Mouse (Mus musculus) neural tube, embryonic 12.5 days (tissue): Measurements from ENCODE around the gene Gm49358. TPM values are rescaled to one million over a fixed set of nuclear protein-coding genes. Genes with fewer than 3 reads are reported as not detected.

Experiments used
- ATAC-seq: fragments of 200-750 bp; cut with Nextera tagmentation; 2 replicates; pipeline ENCODE4 v1.8.0; 2017; ENCODE audit warnings: low read depth, mild to moderate bottlenecking, moderate TSS enrichment, moderate library complexity; ENCODE audit not compliant: low FRiP score
- H3K27ac ChIP-seq: fragments of 300-500 bp; sonication (generic); 2 replicates; pipeline ENCODE4 v1.5.1; 2016
- H3K27me3 ChIP-seq: fragments of 300-500 bp; sonication (generic); replicated peaks from 2 replicates; pipeline ENCODE4 v1.6.1; 2016; ENCODE audit warnings: mild to moderate bottlenecking
- H3K36me3 ChIP-seq: fragments of 300-500 bp; sonication (generic); 2 replicates; pipeline ENCODE4 v1.6.1; 2016; ENCODE audit warnings: mild to moderate bottlenecking
- H3K4me1 ChIP-seq: fragments of 300-500 bp; sonication (generic); 2 replicates; pipeline ENCODE4 v1.6.1; 2016
- H3K4me2 ChIP-seq: fragments of 300-500 bp; sonication (generic); replicated peaks from 2 replicates; pipeline ENCODE4 v1.6.1; 2016; ENCODE audit warnings: mild to moderate bottlenecking
- H3K4me3 ChIP-seq: fragments of 300-500 bp; sonication (generic); 2 replicates; pipeline ENCODE4 v1.5.1; 2016
- H3K9ac ChIP-seq: fragments of 300-500 bp; sonication (generic); 2 replicates; pipeline ENCODE4 v1.6.1; 2016; ENCODE audit warnings: mild to moderate bottlenecking
- H3K9me3 ChIP-seq: fragments of 300-500 bp; sonication (generic); 2 replicates; pipeline ENCODE4 v1.6.1; 2016; ENCODE audit warnings: mild to moderate bottlenecking
- WGBS: fragments of 180-500 bp; shearing (Covaris S2); methylation state at CpG from one replicate; pipeline ENCODE4 v1.1.7; 2016; 5-methylcytosine and 5-hydroxymethylcytosine counted together
- polyA plus RNA-seq: library from polyadenylated mRNA; unstranded; fragments of >200 nt; fragmentation: Nextera tagmentation; extraction: Ambion mirVana; gene quantifications from 2 replicates; pipeline ENCODE4 v1.2.1, GENCODE M21; 2016

Gene Gm49358
- polyA plus RNA-seq, 1 experiment from 2014 or later, result not detected

DNA sequence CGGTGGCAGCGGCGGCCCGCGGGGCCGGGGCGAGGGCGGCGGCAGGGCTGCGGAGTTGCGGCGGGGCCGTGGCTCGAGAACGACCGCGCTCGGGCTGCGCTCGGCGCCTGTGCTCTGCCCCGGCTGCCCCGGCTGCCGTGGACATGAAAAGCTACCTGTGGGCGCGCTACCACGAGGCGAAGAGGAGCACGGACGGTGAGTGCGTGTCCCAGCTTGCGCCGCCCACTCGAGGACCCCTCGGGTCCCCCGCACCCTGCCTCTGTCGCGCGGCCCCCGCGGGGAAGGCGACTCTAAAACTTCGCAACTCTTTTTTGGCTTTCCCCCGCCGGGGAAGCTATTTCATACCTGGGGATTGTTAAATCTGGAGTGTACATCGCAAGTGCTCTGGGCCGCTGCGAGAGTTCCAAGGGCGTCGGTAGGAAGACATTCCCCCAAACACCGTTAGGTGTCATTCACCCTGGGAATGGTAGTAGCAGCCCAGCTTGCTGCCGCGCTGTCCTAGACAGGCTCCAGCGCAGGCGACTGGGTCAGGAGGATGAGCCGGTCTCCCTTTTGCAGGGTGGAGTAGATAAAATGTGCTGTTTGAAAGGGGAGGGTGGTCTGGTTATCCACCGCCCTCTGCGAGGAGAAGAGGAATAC is 15.5 kb downstream of the Gm49358 start:
- no peak overlapping the region for H3K27ac ChIP-seq
- under 1% methylated on average over 58 of the region's 58 CpGs for WGBS
- H3K9ac ChIP-seq, result peak overlapping the region; percentile 67
- no peaks in the 10 kb centered on the region for H3K36me3 ChIP-seq
- H3K27me3 ChIP-seq, result peaks cover 10% of the 10 kb centered on the region
- peaks cover 16% of the 10 kb centered on the region; the same call in 1 of the 2 replicates for H3K4me1 ChIP-seq
- H3K9me3 ChIP-seq, result no peaks in the 10 kb centered on the region
- H3K4me3 ChIP-seq, result peak overlapping the region; percentile 63
- H3K4me2 ChIP-seq, result peak overlapping the region; percentile 97
- ATAC-seq, result peak; percentile 58

DNA sequence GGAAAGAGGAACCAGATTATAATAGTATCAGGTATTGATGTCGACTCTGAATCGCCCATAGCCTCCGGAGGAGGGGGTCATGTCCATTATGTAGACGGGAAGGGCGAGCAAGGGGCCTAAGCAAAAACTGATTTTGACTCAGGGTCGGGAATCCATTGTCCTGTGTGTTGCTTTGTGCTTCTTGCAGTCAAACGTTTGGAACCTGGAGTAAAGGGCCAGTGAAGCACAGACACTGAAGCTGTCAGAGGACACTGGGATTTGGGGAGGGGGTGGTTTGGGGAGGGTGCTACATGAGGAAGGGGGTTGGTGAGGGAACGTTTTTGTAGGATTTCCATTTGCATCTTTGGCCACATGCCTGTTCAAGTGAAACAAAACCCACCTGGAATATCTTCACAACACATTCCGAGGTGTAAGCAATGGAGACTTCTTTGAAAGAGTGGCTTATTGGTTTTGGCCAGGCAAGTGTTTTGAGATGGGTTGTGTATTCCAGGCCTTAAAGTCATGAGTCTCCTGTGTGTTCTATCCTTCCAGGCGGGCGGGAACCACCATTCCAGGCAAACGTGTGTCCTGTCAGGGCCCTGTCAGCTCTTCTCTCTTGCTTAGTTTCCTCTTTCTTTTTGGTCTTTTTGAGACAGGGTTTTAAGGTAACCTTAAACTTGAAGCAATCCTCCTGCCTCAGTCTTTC is 16.2 kb downstream of the Gm49358 start:
- H3K9ac ChIP-seq, result peak overlapping the region; percentile 67; the same call in 1 of the 2 replicates
- H3K4me2 ChIP-seq, result peak overlapping the region; percentile 97
- H3K27me3 ChIP-seq, result peaks cover 10% of the 10 kb centered on the region
- peak overlapping the region; percentile 63 for H3K4me3 ChIP-seq
- no peaks in the 10 kb centered on the region for H3K9me3 ChIP-seq
- no peak overlapping the region for H3K27ac ChIP-seq
- 22% methylated on average over 12 of the region's 12 CpGs for WGBS
- peaks cover 16% of the 10 kb centered on the region; the same call in 1 of the 2 replicates for H3K4me1 ChIP-seq
- H3K36me3 ChIP-seq, result no peaks in the 10 kb centered on the region
- no peak for ATAC-seq

DNA sequence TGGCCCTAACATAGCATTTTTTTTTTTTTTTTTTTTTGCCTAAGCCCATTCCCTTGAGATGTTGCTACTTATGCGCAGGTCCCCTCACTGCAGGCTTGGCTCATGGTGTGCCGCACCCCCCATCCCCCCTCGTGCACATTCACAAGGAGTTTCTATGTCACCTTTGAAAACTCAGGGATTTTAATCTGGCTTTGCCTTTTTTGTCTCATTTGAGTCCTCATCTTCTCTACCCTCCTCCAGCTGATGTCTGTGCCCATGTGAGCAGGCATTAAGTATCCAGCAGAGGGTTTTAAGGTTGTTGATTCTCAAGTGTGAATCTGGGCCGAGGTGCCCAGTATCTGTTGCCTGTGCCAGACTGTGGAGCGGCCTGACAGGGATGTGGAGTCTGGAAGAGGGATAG is 17.9 kb downstream of the Gm49358 start:
- no peak for ATAC-seq
- Histone ChIP-seq H3K36me3 (no peaks in the 10 kb centered on the region), H3K4me3 (no peak overlapping the region), H3K27ac (no peak overlapping the region), H3K4me2 (no peak overlapping the region), H3K27me3 (peaks cover 10% of the 10 kb centered on the region), H3K4me1 (peaks cover 16% of the 10 kb centered on the region; the same call in 1 of the 2 replicates), H3K9ac (no peak overlapping the region), H3K9me3 (no peaks in the 10 kb centered on the region)
- 43% methylated on average over 5 of the region's 5 CpGs for WGBS

DNA sequence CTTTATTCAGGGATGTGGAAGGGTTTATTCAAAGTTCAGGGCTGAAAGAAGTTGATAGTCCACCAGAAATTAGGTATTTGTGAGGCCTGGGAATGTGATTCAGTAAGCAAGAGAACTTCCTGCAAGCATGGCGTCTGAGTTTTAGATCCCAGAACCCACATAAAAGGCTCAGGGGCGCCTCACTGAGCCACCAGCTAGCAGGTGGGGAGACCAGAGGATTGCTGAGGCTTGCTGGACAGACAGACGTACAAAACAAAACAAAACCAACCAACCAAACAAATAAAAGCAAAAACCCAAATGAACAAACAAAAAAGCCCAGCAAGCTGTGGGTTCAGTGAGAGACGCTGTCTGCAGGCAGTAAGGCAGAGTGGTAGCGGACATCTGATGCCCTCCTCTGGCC is 18.9 kb downstream of the Gm49358 start:
- Histone ChIP-seq H3K9me3 (no peaks in the 10 kb centered on the region), H3K4me2 (no peak overlapping the region), H3K9ac (no peak overlapping the region), H3K36me3 (no peaks in the 10 kb centered on the region), H3K4me3 (no peak overlapping the region), H3K27me3 (peaks cover 10% of the 10 kb centered on the region), H3K4me1 (peaks cover 15% of the 10 kb centered on the region; the same call in 1 of the 2 replicates), H3K27ac (no peak overlapping the region)
- ATAC-seq, result no peak
- 56% methylated on average over 5 of the region's 5 CpGs for WGBS

DNA sequence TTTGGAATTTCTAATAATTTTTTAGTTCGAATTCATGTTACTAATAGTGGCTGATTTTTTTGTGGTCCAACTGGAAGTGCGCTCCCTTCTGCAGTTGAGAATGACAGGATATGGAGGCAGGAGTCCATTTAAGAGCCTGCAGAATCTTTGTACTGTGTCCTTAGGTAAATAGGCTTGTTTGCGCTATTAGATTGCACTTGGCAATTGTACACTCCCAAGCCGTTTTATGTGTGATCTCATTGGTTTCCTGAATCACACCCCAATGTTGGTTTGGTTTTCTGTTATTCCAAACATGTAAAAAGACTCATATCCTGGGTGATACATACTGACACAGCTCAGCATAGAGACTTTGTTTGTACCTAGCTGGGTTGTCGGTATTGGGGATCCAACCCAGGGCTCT is 19.8 kb downstream of the Gm49358 start:
- no peak for ATAC-seq
- no peak overlapping the region for H3K4me3 ChIP-seq
- no peak overlapping the region for H3K9ac ChIP-seq
- H3K36me3 ChIP-seq, result no peaks in the 10 kb centered on the region
- no peak overlapping the region for H3K27ac ChIP-seq
- H3K9me3 ChIP-seq, result no peaks in the 10 kb centered on the region
- 83% methylated on average over 5 of the region's 5 CpGs for WGBS
- H3K4me1 ChIP-seq, result peaks cover 10% of the 10 kb centered on the region; the same call in 1 of the 2 replicates
- no peak overlapping the region for H3K4me2 ChIP-seq
- peaks cover 10% of the 10 kb centered on the region for H3K27me3 ChIP-seq

DNA sequence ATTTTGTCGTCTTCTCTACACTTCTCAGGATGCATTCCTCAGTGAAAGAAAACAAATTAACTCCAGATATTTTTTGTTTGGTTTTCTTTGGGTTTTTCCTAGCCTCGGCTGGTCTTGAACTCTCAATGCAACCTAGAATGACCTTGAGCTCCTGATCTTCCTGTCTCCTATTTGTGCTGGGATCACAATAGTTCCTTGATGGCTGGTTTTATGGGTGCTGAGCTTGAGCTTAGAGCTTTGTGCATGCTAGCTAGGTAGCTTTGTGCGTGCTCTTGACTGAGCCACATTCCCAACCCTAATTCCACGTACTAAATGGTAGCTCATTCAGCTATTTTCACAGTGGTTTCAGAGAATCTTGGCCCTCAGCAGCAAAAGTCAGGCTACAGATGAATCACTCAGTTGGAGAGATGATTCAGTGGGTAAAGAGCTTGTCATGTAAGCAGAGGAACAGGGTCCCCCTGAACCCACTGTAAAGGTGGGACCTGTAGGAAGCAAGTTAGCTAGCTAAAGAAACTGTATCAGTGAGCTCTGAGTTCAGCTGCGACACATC is 20.4 kb downstream of the Gm49358 start:
- no peak for ATAC-seq
- H3K4me3 ChIP-seq, result no peak overlapping the region
- 83% methylated on average over 5 of the region's 5 CpGs for WGBS
- no peaks in the 10 kb centered on the region for H3K9me3 ChIP-seq
- H3K27ac ChIP-seq, result no peak overlapping the region
- no peak overlapping the region for H3K9ac ChIP-seq
- H3K27me3 ChIP-seq, result peaks cover 10% of the 10 kb centered on the region
- H3K36me3 ChIP-seq, result no peaks in the 10 kb centered on the region
- no peak overlapping the region for H3K4me2 ChIP-seq
- H3K4me1 ChIP-seq, result peaks cover 8% of the 10 kb centered on the region; the same call in 1 of the 2 replicates

DNA sequence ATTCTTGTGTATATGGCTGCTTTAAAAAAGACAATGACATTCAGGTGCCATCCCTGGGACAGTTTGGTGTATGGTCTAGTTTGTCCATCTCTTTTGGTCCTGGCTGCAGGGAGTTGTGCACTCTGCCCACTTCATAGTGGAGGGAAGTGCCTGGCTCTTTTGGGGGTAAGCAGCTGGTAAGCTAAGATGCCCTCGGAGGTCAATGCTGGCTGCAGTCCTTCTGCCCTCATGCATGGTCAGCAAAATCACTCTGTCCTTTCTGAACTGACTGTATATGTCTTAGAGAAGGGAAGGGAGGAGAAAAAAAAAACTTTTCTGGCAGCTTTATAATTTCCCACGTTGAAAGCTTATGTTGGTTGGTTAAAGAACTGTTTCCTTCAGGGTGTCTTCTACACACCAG is 21.6 kb downstream of the Gm49358 start:
- no peak overlapping the region for H3K4me3 ChIP-seq
- peaks cover 6% of the 10 kb centered on the region for H3K27me3 ChIP-seq
- ATAC-seq, result no peak
- H3K9me3 ChIP-seq, result no peaks in the 10 kb centered on the region
- no peaks in the 10 kb centered on the region for H3K4me1 ChIP-seq
- no peak overlapping the region for H3K4me2 ChIP-seq
- H3K27ac ChIP-seq, result no peak overlapping the region
- H3K9ac ChIP-seq, result no peak overlapping the region
- 66% methylated on average over 2 of the region's 2 CpGs for WGBS
- H3K36me3 ChIP-seq, result no peaks in the 10 kb centered on the region

DNA sequence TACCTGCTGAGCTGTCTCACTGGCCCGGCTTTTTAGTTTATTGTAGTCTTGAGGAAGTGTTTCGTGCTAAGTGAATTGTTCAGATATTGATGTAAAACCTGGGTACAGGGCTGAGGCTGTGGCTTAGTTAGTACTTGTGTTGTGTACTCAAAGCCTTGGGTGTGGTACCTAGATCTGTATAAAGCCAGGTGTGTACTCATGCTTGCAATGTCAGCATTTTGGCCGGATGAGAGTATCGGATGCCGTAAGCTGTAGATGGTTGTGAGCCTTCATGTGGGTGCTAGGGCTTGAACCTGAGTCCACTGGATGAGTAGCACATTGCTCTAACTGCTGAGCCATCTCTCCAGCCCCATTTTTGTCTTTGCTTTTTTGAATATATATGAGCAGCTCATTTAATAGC is 22.3 kb downstream of the Gm49358 start:
- H3K4me2 ChIP-seq, result no peak overlapping the region
- no peak overlapping the region for H3K27ac ChIP-seq
- H3K4me1 ChIP-seq, result 0 out of 2 replicates have a peak, but pooled peaks cover under 1% of the 10 kb centered on the region
- no peaks in the 10 kb centered on the region for H3K36me3 ChIP-seq
- H3K27me3 ChIP-seq, result peaks cover 2% of the 10 kb centered on the region
- H3K9ac ChIP-seq, result no peak overlapping the region
- no peak overlapping the region for H3K4me3 ChIP-seq
- no peak for ATAC-seq
- 90% methylated on average over 5 of the region's 5 CpGs for WGBS
- H3K9me3 ChIP-seq, result no peaks in the 10 kb centered on the region

DNA sequence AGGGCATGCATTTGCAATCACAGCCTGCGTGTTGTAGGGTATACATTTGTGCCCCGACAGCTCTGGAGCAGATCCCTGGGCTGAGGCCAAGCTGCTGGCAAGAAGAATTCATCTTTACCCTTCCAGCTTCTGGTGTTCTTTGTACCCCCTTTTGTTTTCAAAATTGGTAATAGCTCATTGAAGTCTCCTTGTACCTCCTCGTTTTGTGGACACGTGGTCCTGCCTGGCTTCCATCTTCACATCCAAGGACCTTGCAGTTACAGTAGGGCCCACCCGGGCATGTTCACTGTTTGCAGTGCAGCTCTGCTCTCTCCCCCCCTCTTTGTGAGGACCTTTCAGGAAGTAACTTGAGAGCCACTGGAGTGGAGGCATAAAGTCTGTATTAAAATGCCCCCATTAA is 24.4 kb downstream of the Gm49358 start:
- no peaks in the 10 kb centered on the region for H3K27me3 ChIP-seq
- no peak for ATAC-seq
- no peak overlapping the region for H3K27ac ChIP-seq
- 0 out of 2 replicates have a peak, but pooled peaks cover 8% of the 10 kb centered on the region for H3K4me1 ChIP-seq
- H3K4me2 ChIP-seq, result no peak overlapping the region
- no peak overlapping the region for H3K9ac ChIP-seq
- no peak overlapping the region for H3K4me3 ChIP-seq
- H3K36me3 ChIP-seq, result no peaks in the 10 kb centered on the region
- 46% methylated on average over 5 of the region's 5 CpGs for WGBS
- H3K9me3 ChIP-seq, result no peaks in the 10 kb centered on the region

DNA sequence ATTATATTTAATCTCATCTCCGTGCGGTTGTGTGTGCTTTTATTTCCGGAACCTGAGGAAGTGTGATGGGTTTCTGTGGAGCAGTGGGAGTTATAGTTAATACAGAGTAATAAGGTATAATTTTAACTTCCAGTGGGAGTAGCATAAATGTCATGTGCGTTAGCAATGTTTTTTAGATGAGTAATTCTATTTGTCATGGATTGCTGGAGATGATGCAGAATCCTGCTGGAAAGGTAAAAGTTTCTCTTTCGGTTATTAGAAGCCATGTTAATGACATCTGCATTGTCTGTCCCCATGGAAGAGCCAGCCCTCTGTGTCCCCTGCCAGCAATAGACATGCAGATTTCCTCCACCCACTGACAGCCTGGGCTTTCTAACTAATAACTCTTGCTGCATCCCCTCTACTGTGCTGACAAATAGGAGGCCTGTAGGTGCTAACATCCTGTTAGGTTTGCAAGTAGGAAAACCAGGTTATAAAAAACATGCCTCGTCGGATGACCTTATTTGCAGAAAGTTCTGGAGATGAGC is 25.4 kb downstream of the Gm49358 start:
- WGBS, result 65% methylated on average over 7 of the region's 7 CpGs
- H3K27ac ChIP-seq, result no peak overlapping the region
- H3K27me3 ChIP-seq, result no peaks in the 10 kb centered on the region
- no peak overlapping the region for H3K9ac ChIP-seq
- no peak for ATAC-seq
- H3K4me1 ChIP-seq, result 0 out of 2 replicates have a peak, but pooled peaks cover 8% of the 10 kb centered on the region
- no peak overlapping the region for H3K4me3 ChIP-seq
- H3K36me3 ChIP-seq, result no peaks in the 10 kb centered on the region
- no peaks in the 10 kb centered on the region for H3K9me3 ChIP-seq
- no peak overlapping the region for H3K4me2 ChIP-seq

DNA sequence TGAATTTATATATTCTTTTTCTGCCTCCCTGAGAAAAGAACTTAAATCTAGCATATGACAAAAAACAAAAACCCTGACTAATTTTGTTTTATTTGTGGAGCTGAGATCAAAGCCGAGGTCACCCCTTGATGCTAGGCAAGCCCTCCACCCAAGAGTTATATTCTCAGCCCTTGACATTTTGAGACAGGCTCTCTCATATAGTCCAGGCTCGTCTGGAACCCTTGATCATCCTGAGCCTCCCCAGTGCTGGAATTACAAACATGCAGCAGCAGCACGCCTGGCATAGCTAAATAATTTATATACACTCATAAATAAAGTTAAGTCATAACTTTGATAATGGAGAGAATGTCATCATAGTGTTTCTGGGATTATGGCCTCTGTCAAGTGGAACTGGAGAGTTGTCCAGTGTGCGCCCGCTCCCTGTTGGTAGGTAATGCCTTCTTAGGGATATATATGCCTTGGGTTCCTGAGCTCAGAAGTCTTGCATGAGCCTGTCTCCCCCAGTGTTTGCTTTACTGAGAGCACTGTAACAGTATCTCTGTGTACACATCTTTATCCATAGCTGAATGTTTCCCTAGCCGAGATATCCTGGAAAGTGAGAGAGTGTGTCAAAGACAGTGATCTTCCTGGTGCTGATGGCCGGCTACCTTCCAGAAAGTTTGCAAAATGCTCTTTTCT is 27.9 kb downstream of the Gm49358 start:
- 73% methylated on average over 7 of the region's 7 CpGs for WGBS
- ATAC-seq, result no peak
- Histone ChIP-seq H3K9ac (no peak overlapping the region), H3K4me1 (0 out of 2 replicates have a peak, but pooled peaks cover 8% of the 10 kb centered on the region), H3K4me3 (no peak overlapping the region), H3K9me3 (no peaks in the 10 kb centered on the region), H3K27me3 (no peaks in the 10 kb centered on the region), H3K4me2 (no peak overlapping the region), H3K36me3 (no peaks in the 10 kb centered on the region), H3K27ac (no peak overlapping the region)

DNA sequence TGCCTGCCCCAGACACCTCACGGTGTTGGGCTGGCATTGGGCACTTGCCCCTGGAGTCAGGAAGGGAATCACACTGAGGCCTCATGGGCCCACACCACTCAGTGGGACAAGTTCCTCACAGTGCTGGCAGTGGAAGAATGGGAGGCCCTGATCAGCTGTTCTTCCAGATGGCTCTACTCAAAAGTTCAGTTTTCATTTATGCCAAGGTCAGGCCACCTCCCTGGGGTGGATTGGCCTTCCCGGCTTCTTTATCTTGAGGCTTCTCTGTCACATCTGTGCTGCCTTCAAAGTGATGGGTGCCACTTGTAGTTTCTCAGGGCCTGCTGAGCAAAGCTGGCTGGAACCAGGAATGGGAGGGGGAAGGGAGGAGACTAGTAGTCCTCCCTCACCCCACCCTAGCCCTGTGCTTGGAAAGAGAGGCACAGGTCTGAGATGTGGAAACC is 29.8 kb downstream of the Gm49358 start:
- ATAC-seq, result no peak
- 74% methylated on average over 2 of the region's 2 CpGs for WGBS

More for the DNA sequence above, 29.8 kb downstream of the Gm49358 start:
- Histone ChIP-seq H3K36me3 (no peaks in the 10 kb centered on the region), H3K27ac (no peak overlapping the region), H3K4me3 (no peak overlapping the region), H3K27me3 (no peaks in the 10 kb centered on the region), H3K9ac (no peak overlapping the region), H3K9me3 (no peaks in the 10 kb centered on the region), H3K4me2 (no peak overlapping the region), H3K4me1 (0 out of 2 replicates have a peak, but pooled peaks cover 8% of the 10 kb centered on the region)
